Comparison of ENCODE assay signal across 17 mouse cellular contexts in the genomic region with DNA sequence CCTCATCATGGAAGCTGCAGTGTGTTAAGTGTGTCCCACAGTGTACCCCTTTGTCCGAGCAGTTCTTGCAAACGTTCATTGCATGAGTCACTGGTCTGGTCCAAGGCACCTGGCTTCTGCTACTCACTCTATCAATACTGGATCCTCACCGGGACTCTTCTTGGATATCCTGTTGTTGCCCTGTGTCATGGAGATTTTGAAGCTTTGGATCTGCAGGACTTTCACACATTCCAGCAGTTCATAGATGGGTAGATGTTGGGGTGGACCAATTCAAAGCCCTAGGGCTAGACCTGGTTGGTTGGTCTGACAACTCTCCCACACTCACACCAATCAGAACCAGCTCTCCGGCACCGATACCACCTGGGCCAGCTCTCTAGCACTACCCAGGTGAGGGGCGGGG.
"Had no signal": no experiment of that assay in that cellular context is flagged by ENCODE, and none has a peak within 500 bp of the region (broad histone marks: within the 10 kb centered on the region; RNA-seq: fewer than 3 reads in every experiment).

No protein-coding gene starts in this region.

- ATAC-seq: midbrain, embryonic 16.5 days had no signal

- H3K27ac ChIP-seq: midbrain, embryonic 12.5 days; neural tube, embryonic 13.5 days; neural tube, embryonic 15.5 days; stomach, embryonic 15.5 days; stomach, postnatal 0 days had no signal

- H3K4me3 ChIP-seq: midbrain, embryonic 10.5 days; midbrain, embryonic 12.5 days; myocyte; neural tube, embryonic 13.5 days; neural tube, embryonic 15.5 days; stomach, embryonic 15.5 days had no signal

- H3K27me3 ChIP-seq: midbrain, embryonic 12.5 days; neural tube, embryonic 13.5 days; neural tube, embryonic 15.5 days; stomach, embryonic 15.5 days had no signal

- H3K4me1 ChIP-seq: midbrain, embryonic 12.5 days; neural tube, embryonic 15.5 days had no signal

- H3K36me3 ChIP-seq: midbrain, embryonic 10.5 days; midbrain, embryonic 12.5 days; neural tube, embryonic 13.5 days; neural tube, embryonic 15.5 days; stomach, embryonic 15.5 days had no signal

- DNase-seq: lung, adult 18-20 months; lung, embryonic 14.5 days; lung, postnatal 10 days; lung, postnatal 4 days; midbrain, embryonic 14.5 days; retina, postnatal 1 day; right cerebral cortex, adult 18-20 months; thymus, postnatal 14 days; thymus, postnatal 36 days had no signal

- H3K9me3 ChIP-seq: midbrain, embryonic 10.5 days; midbrain, embryonic 12.5 days; neural tube, embryonic 13.5 days; neural tube, embryonic 15.5 days; stomach, embryonic 15.5 days had no signal
